Mouse (Mus musculus) ES-Bruce4 (cell line): ENCODE results near the gene Cybc1. TPM values are rescaled to one million over a fixed set of nuclear protein-coding genes. Genes with fewer than 3 reads are reported as not detected.

Experiments used
- H3K27ac ChIP-seq: 2 replicates; pipeline ENCODE4 v1.5.1; 2012; ENCODE audit warnings: low read length, inconsistent platforms; ENCODE audit not compliant: insufficient read depth
- H3K27me3 ChIP-seq: 2 replicates; pipeline ENCODE4 v1.6.1; 2012; ENCODE audit warnings: mild to moderate bottlenecking, low read length, inconsistent platforms; ENCODE audit not compliant: control insufficient read depth, poor library complexity, insufficient read depth, severe bottlenecking
- H3K36me3 ChIP-seq: 2 replicates; pipeline ENCODE4 v1.6.1; 2012; ENCODE audit warnings: inconsistent platforms, mild to moderate bottlenecking, low read length, moderate library complexity; ENCODE audit not compliant: control insufficient read depth, poor library complexity, insufficient read depth, severe bottlenecking
- H3K4me1 ChIP-seq: one replicate; pipeline ENCODE4 v1.8.1; 2011; ENCODE audit warnings: low read length; ENCODE audit not compliant: control insufficient read depth, insufficient read depth
- H3K4me3 ChIP-seq: 2 replicates; pipeline ENCODE4 v1.5.1; 2011; ENCODE audit warnings: low read depth, mild to moderate bottlenecking, low read length
- H3K9ac ChIP-seq: 2 replicates; pipeline ENCODE4 v1.6.1; 2012; ENCODE audit warnings: low read depth, mild to moderate bottlenecking, inconsistent platforms; ENCODE audit not compliant: poor library complexity, severe bottlenecking
- H3K9me3 ChIP-seq: replicated peaks from 2 replicates; pipeline ENCODE4 v1.6.1; 2012; ENCODE audit warnings: mild to moderate bottlenecking, low read length, inconsistent platforms; ENCODE audit not compliant: control insufficient read depth, poor library complexity, insufficient read depth, severe bottlenecking
- CTCF ChIP-seq: IDR thresholded peaks from one replicate; pipeline ENCODE4 v1.8.1; 2011; ENCODE audit warnings: low read depth, low read length
- EP300 ChIP-seq: IDR thresholded peaks from 2 replicates; pipeline ENCODE4 v1.6.1; 2011; ENCODE audit warnings: low read depth, low read length; ENCODE audit not compliant: insufficient read depth
- POLR2A ChIP-seq: IDR thresholded peaks from one replicate; pipeline ENCODE4 v1.8.1; 2011; ENCODE audit warnings: low read length; ENCODE audit not compliant: insufficient read depth
- polyA plus RNA-seq: library from polyadenylated mRNA; stranded (reverse); fragments of >200 nt; gene quantifications from 2 replicates; pipeline ENCODE4 v1.2.4, GENCODE M21; 2011; ENCODE audit warnings: low read depth; ENCODE audit not compliant: missing spikeins, insufficient read depth, insufficient read length

The Cybc1 gene
- polyA plus RNA-seq, 1 experiment: 14.7 TPM

GRCm38 (mm10) chr11:121176285-121177270 is 52.5 kb downstream of the Cybc1 start:
- H3K4me1 ChIP-seq: no peaks in the 10 kb centered on the region
- no peaks in the 10 kb centered on the region for H3K9me3 ChIP-seq
- H3K9ac ChIP-seq: no peak overlapping the region
- no peak overlapping the region for H3K27ac ChIP-seq
- no peaks in the 10 kb centered on the region for H3K36me3 ChIP-seq
- no peaks in the 10 kb centered on the region for H3K27me3 ChIP-seq
- TF ChIP-seq CTCF: peak; percentile 96
- no peak for TF ChIP-seq EP300
- no peak overlapping the region for H3K4me3 ChIP-seq

GRCm38 (mm10) chr11:121174234-121174633 is 54.9 kb downstream of the Cybc1 start:
- H3K4me3 ChIP-seq: no peak overlapping the region
- no peaks in the 10 kb centered on the region for H3K36me3 ChIP-seq
- no peak overlapping the region for H3K9ac ChIP-seq
- TF ChIP-seq POLR2A (no peak), CTCF (no peak), EP300 (no peak)
- H3K4me1 ChIP-seq: no peaks in the 10 kb centered on the region
- H3K27me3 ChIP-seq: no peaks in the 10 kb centered on the region
- no peak overlapping the region for H3K27ac ChIP-seq
- no peaks in the 10 kb centered on the region for H3K9me3 ChIP-seq

- no peak overlapping the region for H3K27ac ChIP-seq
- no peak overlapping the region for H3K9ac ChIP-seq
- TF ChIP-seq POLR2A: no peak
- TF ChIP-seq EP300: no peak
- no peak for TF ChIP-seq CTCF
- no peak overlapping the region for H3K4me3 ChIP-seq
- no peaks in the 10 kb centered on the region for H3K27me3 ChIP-seq
- H3K36me3 ChIP-seq: no peaks in the 10 kb centered on the region
- no peaks in the 10 kb centered on the region for H3K9me3 ChIP-seq
- H3K4me1 ChIP-seq: no peaks in the 10 kb centered on the region
Observed at GRCm38 (mm10) chr11:121173203-121173602, 55.9 kb downstream of the Cybc1 start.

Other genes starting within 250 kb of the Cybc1 start
- 99.3 and 109 TPM in 2 replicates for gene Csnk1d, start 238.0 kb downstream of the Cybc1 start, polyA plus RNA-seq
- gene Cd7, start 189.9 kb downstream of the Cybc1 start, polyA plus RNA-seq: not detected in 2 replicates
- not detected in 2 replicates for gene Sectm1b, start 165.8 kb downstream of the Cybc1 start, polyA plus RNA-seq
- gene Sectm1a, start 148.1 kb downstream of the Cybc1 start, polyA plus RNA-seq: not detected in 2 replicates
- gene Tex19.2, start 110.6 kb downstream of the Cybc1 start, polyA plus RNA-seq: 0.44 TPM in 1 of 2 replicates, not detected in the other
- 25.5 and 29.9 TPM in 2 replicates for gene Tex19.1, start 83.2 kb downstream of the Cybc1 start, polyA plus RNA-seq
- not detected in 2 replicates for gene Uts2r, start 69.1 kb downstream of the Cybc1 start, polyA plus RNA-seq
- 7.0 and 8.2 TPM in 2 replicates for gene Hexdc, start 24.9 kb downstream of the Cybc1 start, polyA plus RNA-seq
- 8.5 and 8.8 TPM in 2 replicates for gene Ogfod3, start 24.6 kb downstream of the Cybc1 start, polyA plus RNA-seq
- gene Narf, start 7.9 kb upstream of the Cybc1 start, polyA plus RNA-seq: 16.0 and 20.3 TPM in 2 replicates
- gene Foxk2, start 30.7 kb upstream of the Cybc1 start, polyA plus RNA-seq: 60.2 and 68.1 TPM in 2 replicates
- gene Wdr45b, start 125.1 kb upstream of the Cybc1 start, polyA plus RNA-seq: 80.8 and 81.1 TPM in 2 replicates
- not detected in 2 replicates for gene Rab40b, start 158.9 kb upstream of the Cybc1 start, polyA plus RNA-seq
- gene Fn3krp, start 192.1 kb upstream of the Cybc1 start, polyA plus RNA-seq: 15.6 and 15.7 TPM in 2 replicates
- gene Fn3k, start 205.6 kb upstream of the Cybc1 start, polyA plus RNA-seq: 0.79 and 1.3 TPM in 2 replicates
- 43.0 and 49.7 TPM in 2 replicates for gene Tbcd, start 222.6 kb upstream of the Cybc1 start, polyA plus RNA-seq